Mouse (Mus musculus) left cerebral cortex, postnatal 36 days (tissue): ENCODE measurements around the gene Rps16. TPM values are rescaled to one million over a fixed set of nuclear protein-coding genes. Genes with fewer than 3 reads are reported as not detected.

Experiments used
- DNase-seq, 2 experiments: peaks; one replicate each; pipeline ENCODE4 v3.0.0; 2021 to 2022; ENCODE audit warnings: low spot score in 2 of 2, mixed read lengths in 1 of 2
- intact Hi-C: fragments of 180-260 bp; cut with DNase I; formaldehyde crosslinking; loops from one replicate; pipeline ENCODE4 v1.15.1; 2025
- total RNA-seq, 2 experiments: library from RNA; stranded (reverse); gene quantifications; 2 replicates each; pipeline ENCODE4 v1.2.3; 2021

Gene Rps16
- total RNA-seq, 2 experiments from 2014 or later = 425 to 456 TPM

DNA sequence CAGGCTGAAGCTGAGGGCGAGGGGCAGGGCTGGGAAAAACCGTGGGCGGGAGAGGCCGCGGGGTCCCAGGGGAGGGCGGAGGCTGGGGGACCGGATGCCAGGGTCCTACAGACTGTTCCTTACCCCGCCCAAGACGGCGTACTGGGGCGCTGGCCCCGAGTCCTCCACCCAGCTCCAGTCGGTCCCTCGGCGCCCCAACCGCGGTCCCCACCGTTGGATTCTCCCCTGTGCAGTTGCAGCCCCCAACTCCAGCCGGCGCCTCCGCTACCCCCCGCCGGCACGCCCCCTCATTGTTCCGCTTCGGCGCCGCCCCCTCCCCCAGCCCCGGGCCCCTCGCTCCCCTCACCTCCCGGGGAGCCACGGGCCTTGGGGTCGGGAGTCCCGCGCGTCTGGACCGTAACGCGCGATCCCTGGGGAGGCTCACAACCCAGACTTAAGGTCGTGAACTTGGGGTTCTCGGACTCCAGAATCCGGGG is 21.1 kb downstream of the Rps16 start:
- intact Hi-C loops = no loop called here
- DNase-seq = no peak

DNA sequence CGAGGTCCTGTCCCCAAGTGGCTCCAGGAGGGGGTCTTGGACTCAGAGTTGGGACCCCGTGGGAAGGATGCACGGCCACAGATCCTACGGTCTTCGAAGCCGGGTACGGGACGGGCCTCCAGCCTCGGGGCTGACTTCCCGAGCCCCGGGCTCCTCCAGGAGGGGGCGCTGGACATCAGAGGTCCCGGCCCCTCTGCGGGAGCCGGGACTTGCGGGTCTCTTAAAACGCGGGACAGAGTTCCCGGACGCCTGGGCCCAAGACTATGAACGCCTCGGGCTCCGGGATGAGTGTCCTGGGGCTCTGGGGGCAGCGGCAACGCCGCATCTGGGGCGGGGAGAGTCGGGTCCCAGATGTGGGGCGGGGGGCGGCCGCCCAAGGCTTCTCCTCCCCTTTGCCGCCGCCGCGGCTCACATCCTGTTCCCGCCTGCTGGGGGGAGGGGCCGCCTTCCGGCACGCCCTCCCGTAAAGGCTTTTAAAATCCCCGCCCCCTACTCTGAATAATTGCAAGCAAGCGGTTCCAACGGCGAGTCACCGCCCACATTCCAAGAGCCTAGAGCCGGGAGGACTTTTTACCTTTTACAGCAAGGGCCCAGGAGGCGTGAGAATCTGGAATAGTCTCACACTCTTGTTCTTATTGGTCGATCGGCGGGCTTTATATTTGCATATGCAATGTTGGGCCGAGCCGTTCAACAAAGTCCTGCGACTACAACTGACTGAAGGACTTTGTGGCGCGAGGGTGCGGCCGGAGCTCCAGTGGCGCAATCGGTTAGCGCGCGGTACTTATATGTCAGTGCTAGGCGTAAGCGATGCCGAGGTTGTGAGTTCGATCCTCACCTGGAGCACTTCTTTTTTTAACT is 22.0 kb downstream of the Rps16 start, which contains the start of gene Plekhg2:
TSS of gene Plekhg2 (minus strand) at position 349 of the 858 bp plus-strand sequence.
- intact Hi-C loops = loop anchor here (1.0 kb wide), 1 partner anchor 14 kb away; no protein-coding TSS in a partner anchor

DNA sequence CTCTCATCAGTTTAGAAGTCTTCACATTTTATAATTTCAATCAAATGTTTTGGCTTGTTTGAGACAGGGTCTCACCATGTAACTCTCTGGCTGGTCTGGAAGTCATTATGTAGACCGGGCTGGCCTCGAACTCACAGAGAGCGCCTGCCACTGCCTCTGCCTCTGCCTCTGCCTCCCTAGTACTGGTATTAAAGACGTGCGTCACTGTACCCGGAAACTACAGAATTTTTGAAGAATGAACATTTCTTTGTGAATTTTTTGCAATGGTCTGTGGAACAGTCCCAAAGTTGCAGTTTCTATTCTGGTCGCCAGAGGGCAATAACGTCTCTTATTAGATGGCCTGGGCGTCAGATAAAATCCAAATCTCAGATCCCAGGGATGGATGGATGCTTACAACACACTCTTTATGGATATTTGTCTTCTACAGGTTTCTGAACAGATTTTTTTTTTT is 22.7 kb downstream of the Rps16 start:
- intact Hi-C loops = loop anchor here (1.0 kb wide), 1 partner anchor 13 kb away; no protein-coding TSS in a partner anchor
- peak; percentile 50 to 67 for DNase-seq

More for the DNA sequence above, 22.0 kb downstream of the Rps16 start, which contains the start of gene Plekhg2:
- DNase-seq = peak; percentile 91 to 97

DNA sequence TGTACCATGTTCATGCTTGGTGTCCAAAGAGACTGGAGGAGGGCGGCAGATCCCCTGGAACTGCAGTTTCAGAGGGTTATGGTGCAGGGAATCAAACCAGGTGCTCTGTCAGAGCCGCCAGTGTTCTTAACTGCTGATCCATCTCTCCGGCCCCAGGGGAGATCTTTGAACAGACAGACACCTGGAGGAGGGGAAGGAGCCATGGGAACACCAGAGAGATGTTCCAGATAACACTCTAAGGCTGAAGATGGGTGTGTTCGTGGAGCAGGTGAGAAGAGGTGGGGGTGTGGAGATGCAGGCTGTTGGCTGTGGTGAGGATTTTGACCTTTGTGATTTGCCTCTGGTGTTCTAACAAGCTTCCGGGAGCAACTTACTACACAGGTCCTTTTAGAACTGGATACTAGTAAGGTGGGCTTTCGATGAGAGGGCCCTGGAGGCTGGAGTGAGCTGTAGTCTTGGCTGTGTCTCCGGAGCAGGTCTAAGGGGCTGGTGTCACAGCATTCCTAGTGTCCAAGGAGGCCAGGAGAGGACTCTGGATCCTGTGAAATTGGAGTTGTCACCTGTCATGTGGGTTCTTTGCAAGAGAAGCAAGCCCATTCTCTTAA is 23.5 kb downstream of the Rps16 start:
- DNase-seq = no peak
- intact Hi-C loops = loop anchor here (1.0 kb wide), 1 partner anchor 12 kb away; no protein-coding TSS in a partner anchor

DNA sequence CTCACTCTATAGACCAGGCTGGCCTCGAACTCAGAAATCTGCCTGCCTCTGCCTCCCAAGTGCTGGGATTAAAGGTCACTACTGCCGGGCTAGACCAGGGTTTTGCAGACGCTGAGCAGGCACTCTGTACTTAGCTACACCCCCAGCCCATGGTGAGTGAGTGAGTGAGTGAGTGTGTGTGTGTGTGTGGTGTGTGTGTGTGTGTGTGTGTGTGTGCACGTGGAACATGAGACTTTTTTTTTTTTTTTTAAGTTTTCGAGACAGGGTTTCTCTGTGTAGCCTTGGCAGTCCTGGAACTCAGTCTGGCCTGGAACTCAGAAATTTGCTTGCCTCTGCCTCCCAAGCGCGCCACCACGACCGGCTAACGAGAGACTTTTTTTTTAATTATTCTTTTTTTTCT is 24.2 kb downstream of the Rps16 start:
- no peak for DNase-seq
- intact Hi-C loops = no loop called here

DNA sequence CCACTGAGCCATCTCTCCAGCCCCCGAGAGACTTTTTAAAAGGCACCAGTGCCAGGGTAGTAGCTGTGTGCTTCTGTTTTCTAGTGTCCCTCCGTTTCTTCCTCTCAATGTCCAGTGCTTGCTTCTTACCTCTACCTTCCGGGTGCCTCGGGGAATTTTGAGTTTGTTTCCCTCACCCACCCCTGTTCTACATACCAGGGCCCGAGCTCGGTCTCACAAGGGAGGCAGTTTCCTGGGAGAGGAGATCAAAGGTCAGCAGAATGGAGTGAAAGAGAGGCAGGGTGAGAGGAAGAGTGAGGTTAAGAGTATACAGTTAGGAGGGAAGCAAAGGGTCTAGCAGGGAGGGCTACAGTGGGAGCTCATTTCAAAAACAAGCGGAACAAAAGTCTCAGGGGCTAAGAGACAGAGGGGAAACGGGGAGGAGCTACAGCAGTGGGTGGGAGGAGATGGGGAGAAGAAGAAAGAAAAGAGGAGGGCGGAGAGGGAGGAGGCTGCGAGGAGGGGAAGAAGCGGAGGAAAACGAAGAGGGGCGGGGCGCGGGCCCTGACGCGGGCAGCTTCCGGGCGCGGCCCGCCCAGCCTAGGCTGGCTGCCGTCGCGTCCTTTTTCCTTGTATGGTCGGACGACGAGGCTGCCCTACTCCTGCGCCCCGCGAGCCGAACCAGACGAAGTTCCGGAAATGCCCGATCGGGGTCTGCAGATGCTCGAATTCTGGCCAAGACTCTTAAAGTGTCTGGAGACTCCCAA is 24.9 kb downstream of the Rps16 start:
- intact Hi-C loops = no loop called here
- DNase-seq = peak; percentile 71 to 73

DNA sequence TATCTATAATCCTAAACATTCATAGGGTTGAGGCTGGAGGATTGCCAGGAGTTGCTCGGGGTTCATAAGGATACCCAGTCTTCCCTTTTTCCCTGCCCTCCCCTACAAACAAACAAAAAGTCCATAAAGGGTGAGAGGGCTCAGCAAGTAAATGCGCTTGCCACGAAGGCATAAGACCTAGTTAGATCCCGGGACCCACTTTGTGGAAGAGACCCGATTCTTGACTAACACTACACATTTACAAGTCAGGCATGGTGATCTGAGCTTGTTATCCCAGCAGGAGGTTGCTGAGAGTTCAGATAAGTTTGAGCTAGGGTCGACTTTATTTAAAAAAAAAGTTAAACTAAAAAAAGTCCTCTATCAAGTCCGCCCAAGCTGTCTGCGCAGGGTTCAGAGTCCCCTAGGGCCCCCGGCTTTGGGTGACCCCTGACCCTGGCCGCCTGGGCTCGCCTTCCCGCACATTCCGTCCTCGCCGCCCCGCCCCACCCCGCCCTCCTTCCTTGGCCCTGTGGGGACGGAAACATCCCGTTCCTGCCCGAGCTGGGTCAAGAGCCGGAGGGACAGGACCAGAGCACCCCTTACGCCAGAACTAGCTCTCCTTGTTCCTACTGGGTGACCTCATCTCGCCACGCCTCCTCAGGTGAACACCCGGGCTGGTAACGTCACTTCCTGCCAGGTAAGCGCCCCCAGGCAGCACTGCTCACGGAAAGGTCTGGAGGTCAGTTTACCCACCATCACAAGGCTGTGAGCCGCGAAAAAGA is 25.7 kb downstream of the Rps16 start:
- intact Hi-C loops = no loop called here
- DNase-seq = no peak

DNA sequence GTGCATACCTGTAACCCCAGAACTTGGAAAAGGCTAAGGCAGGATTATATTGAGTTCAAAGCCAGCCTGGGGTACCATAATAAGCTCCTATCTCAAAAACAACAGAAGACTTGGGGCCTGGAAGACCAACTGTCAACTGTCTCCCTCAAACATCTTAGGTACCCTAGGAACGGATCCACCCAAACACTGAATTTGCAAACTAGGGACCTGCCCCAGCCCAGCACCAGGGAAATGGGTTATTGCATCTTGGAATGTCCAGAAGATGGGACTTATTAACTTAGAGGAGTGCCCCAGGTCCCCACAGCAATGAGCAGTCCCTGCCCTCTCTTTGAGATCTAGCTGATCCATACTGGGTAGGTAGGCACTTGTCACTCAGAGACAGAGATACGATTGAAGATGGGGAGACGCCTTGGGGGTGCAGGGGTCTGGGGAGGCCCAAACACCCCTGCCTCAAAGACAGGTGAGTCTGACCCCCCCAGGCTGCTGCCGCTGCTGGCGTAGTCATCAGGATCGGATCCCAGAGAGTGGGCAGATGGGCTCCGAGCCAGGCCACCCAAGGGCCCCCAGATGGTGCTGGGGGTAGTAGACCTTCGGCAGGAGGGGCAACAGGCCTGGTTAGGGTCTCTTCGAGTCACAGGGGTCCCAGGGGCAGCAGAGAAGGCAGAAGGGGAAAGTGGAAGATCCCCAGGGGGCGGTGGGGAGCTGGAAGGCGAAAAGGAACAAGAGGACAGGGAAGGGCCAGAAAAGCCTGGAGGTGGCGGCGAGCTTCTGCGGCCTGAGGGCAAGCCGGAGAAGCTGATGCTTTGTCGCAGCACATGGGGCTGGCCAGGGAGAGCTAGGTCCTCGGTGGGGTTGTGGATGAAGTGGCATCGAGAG is 27.0 kb downstream of the Rps16 start:
- intact Hi-C loops = no loop called here

DNA sequence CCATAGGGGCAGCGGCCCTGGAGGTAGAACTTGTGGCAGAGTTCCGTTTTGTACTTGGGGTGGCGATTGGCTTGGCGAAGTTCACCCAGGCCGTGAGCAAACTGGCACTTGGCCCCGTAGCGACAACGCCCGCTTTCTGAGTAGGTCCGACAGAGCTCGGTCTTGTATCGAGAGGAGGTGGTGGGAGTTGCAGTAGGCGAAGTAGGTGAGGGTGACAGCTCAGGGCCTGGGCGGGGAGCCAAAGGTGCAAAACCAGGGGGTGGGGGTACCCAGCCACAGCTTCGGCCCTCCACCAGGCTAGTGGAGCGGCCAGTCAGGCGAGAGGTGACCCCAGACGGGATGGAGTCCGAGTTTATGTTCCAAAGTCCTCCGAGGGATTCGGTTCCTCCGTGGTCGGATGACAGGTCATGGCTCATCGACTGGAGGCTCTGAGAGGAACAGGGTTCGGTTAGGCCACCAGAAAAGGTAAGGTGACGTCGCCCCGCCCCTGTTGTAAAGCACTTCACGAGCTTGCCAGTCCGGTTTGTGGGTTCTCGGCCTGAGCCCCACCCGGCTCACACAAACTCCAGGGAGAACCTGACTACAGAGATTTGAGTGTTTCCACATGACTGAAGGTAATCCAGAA is 27.7 kb downstream of the Rps16 start:
- intact Hi-C loops = no loop called here
- no peak for DNase-seq

More for the DNA sequence above, 27.0 kb downstream of the Rps16 start:
- DNase-seq = no peak

DNA sequence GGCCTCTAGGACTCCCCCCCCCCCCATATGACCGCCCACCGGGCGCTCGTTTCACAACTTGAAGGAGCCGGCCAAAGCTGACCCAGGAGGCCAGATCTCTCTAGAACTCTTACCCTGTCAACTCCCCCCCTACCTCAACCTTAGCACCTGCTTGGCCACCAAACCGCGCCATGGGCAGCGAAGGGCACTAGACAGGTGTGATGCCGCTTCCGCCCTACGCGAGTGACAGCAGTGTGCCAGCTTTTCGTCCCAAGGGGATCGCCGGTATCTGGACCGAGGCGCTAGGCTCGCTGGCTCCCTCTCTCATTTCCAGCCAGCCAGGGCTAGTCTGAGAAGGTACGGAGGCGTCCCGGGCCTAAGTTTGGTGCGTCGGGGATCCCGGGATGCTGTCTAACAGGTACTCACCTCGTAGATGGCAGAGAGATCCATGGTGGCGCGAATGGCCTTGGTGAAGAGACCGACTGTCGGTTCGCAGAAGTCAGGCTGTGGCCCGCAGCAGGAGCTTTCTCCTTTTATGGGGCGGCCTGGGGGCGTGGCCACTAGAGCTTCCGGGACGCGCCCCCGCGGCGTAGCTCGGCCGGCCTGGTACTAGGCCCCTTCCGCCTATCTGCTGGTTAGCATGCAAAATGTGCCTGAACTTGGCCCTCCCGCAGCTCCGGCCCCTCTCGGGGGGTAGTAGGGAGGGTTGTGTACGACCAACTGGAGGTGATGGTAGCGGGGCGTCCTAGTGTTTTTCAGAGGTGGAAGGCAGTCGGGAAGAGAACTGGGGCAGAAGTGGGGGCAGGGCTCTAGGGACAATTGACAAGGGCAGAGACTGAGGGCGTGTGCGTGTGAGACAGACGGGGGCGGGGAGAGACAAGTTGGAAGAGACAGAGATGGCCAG is 28.6 kb downstream of the Rps16 start:
- DNase-seq = peak; percentile 78 to 79
- intact Hi-C loops = no loop called here

DNA sequence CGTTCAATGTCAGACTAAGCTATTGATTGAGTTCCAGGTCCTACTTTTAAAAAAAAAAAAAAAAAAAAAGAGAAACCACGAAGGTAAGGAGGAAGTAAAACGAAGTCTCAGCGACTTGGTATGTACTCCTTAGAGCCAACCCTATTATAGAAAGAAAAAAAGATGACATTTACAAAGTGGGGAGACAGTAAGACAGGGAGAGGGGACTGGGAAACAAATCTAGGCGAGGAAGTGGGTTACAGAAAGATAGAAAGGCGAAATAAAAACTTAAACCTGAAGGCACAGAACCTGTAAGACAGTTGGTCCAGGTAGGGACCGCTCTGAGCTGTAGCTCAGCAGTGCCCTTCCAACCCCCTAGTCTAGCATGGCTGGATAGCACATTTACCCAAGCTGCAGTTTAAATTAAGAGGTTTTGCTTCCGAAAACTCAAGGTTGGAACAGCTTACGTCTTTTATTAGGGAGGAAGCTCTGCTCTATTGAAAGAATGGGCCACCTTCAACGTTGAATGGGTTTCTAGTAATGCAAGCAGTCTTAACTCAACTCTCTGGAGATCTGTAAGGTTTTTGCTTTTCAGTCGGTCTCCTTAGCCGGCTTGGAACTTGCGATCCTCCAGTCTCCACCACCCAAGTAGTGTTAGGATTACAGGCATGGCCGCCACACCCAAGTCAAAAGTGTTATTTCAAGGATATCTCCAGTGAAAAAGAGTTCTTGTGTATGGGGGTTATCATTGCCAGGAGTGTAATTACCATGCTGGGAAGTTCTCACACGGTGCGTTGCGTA is 30.0 kb downstream of the Rps16 start, which contains the start of gene Zfp36:
TSS of gene Zfp36 (minus strand) at position 17 of the 780 bp plus-strand sequence.
- intact Hi-C loops = no loop called here
- DNase-seq = no peak

DNA sequence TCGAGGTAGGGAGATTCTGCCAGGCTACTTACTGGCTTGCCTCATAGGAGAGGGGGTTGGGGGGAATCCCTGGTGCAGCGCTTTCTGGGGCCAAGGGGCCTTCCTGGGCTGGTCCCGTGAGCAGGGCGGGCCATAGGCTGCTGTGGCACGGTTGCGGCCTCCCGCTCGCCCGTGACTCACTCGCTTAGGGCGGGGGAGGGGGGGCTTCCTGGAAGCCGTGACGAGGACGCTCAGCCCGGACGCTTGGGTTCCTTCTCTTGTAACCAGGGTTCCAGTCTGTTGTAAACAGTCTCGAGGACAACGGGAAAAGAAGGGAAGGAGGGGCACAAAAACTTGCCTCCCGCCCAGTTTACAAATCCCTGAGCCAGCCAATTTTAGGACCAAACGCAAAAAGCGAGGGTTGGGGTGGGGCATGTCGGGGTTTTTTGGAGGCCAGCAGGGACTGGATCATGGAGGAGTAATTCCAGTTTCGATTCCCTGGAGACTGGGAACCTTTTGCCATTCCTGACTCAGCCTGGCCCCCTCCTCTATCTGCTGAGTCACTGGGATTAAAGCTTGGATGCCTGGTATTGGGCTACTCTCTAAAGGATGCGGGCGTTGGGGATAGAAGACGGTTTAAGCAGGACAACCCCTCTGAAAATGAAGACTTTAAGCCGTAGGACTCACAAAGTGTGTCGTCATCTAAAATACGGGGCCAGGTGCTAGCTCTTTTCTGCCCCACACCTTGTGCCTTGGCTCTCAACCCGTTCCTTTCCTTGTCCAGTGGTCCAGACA is 30.8 kb downstream of the Rps16 start:
- no peak for DNase-seq

DNA sequence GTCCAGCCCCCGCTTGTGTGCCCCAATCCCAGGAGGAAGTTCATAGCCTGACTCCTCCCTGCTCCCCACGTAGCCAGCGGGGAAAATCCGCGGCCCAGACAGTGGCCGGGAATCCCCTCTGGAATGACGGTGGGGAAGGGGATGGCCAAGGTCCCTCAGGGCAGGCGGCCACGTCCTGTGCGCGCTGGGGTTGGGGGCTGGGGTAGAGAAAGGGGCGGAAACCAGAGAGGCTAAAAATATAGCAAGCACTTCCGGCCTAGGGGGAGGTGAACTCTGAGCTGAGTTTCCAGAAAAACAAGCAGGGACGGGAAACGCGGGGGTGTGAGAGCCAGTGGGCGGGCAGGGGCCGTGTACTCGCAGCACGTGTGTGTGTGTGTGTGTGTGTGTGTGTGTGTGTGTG is 31.5 kb downstream of the Rps16 start:
- intact Hi-C loops = no loop called here
- DNase-seq = peak; percentile 39 to 40

More for the DNA sequence above, 30.8 kb downstream of the Rps16 start:
- intact Hi-C loops = no loop called here

DNA sequence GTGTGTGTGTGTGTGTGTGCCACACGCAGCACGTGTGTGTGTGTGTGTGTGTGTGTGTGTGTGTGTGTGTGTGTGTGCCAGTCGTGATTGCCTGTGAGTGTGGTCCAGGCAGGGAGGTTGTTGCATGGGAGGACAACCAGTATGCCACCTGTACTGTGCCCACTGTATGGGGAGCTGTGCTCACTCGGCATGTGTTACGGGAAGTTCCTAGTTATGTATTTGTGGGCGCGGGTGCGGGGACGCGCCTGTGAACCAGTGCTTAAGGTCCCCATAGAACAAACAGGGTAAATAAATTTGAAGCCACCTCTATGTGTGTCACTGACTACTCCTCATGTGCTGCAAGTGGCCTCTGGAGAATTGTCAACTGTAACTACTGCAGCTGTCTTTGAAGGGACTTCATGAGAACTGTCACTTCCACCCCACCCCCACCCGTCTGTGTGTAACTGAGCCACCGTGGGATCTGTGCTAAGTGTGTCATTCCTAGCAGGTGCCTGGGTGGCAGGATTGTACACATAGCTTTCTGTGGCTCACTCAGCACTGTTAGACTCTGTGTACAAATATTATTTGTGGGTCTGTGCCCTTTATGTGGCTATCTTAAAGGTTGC is 32.0 kb downstream of the Rps16 start:
- intact Hi-C loops = no loop called here

DNA sequence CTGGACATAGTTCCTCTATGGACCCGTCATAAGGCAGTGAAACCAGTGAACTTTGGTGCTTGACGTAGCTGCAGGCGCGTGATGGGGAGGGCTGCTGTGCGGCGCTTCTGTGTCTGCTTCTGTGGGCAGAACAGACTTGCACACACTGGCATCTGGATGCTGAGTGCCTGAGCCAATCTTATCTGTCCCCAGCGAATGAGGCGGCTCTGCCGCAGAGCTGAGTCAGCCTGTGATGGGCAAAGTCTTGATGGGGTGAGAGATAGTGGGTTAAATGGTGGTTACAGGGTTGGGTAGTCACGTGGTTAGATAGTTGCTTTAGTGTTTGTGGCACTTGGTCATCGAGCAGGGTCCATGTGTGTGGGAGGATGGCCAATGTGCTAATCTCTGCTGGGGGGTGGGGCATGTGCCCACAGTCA is 32.5 kb downstream of the Rps16 start:
- intact Hi-C loops = no loop called here
- peak; percentile 68 to 72 for DNase-seq

More for the DNA sequence above, 32.0 kb downstream of the Rps16 start:
- DNase-seq = no peak
